8 mouse cellular contexts compared by ENCODE assay signal in the genomic region with DNA sequence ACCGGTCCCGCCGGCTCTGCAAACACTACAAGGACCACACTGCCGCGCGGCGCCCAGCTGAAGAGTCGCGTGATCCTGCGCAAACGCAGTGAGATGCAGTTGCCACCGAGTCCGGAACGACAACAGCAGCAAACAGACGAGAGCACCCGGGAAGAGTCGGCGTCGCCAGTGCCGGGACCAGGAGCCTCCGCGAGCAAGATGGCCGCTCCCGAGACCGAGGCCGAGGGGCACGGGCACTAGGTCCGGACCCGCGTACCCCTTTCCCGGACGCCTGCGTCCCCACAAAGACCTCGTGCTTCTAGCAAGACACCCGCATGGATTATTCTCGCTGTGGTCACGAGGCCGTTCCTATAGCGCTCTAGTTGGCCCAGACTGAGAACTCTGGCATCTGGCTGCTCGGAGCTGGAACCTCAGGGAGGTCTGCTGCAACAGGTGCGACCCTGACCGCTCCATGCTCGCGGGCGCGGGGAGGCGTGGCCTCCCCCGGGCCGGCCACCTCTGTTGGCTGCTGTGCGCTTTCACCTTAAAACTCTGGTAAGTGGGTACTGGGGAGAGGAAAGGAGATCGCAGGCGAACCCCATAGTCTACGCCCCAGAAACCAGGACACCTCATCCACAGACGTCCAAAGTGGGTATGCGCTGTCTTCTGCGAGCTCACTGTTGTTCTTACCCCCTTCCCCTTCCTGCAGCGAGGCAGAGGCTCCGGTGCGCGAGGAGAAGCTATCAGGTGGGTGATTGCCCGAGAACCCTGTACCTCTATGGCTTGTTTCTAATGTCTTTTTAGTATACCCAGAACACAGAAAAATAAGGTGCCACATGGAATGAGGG. TPM values are rescaled to one million over a fixed set of nuclear protein-coding genes. Genes with fewer than 3 reads are reported as not detected.
DNase-seq lines count a peak whose midpoint lies in the region; ATAC-seq and TF ChIP-seq lines count a peak whose summit lies in the region.

Gene Jtb, plus strand, starts transcription at position 91 of the 827 bp plus-strand sequence.

- peaks cover 2% of the 10 kb centered on the region for H3K4me1 ChIP-seq in cortical plate, adult 2 months (ENCODE audit: control insufficient read depth, insufficient read depth, low read length)

- TF ChIP-seq POLR2A in cortical plate, adult 2 months (IDR thresholded peaks at IDR 0.05; ENCODE audit: extremely low read depth, insufficient read depth, low read length) = peak; percentile 95

- peak; percentile 97 for ATAC-seq in megakaryocyte progenitor cell, adult 5-6 weeks (replicated peaks; ENCODE audit: poor library complexity)

- H3K4me3 ChIP-seq in cortical plate, adult 2 months (ENCODE audit: insufficient read depth, low read length) = peak within 1 kb of the TSS; percentile 66

- peak; percentile 97 for DNase-seq in ZHBTc4 (ENCODE audit: low read depth, low spot score)
- DNase-seq in gastrocnemius, adult 8-10 months (ENCODE audit: low spot score in 2 of 2) = peak; percentile 85 to 92
- DNase-seq in induced T-regulatory cell, adult 2 months (ENCODE audit: low read depth) = peak; percentile 95
- DNase-seq in left cerebral cortex, adult 9 months (ENCODE audit: low spot score in 2 of 2) = peak; percentile 82 to 96
- peak; percentile 94 for DNase-seq in right cerebral cortex, postnatal 14 days
- peak; percentile 85 to 94 for DNase-seq in urinary bladder, postnatal 36 days (ENCODE audit: low spot score in 2 of 2)

- no peak for TF ChIP-seq CTCF in cortical plate, adult 2 months (IDR thresholded peaks at IDR 0.05; ENCODE audit: extremely low read depth, insufficient read depth, low read length)

- no peak within 1 kb of the TSS for H3K27ac ChIP-seq in cortical plate, adult 2 months (ENCODE audit: insufficient read depth, low read length)

RNA-seq across cellular contexts. Expression of gene Jtb, which starts in this region (rescaled TPM):
- 59.2 and 61.0 TPM in 2 replicates for polyA plus RNA-seq in cortical plate, adult 2 months (2012; rRNA removed)
- total RNA-seq in gastrocnemius, adult 8-10 months (2022) = 10 to 100 TPM; 67.8 to 75.4 (median 71.8) TPM
- total RNA-seq in megakaryocyte progenitor cell, adult 5-6 weeks (2015) = 91.6 and 102 TPM in 2 replicates
- 43.1 and 48.6 TPM in 2 replicates for total RNA-seq in megakaryocyte progenitor cell, adult 5-6 weeks (2017)
